Mouse (Mus musculus) kidney, adult 2 months (tissue): ENCODE measurements around the gene Arl8a. TPM values are rescaled to one million over a fixed set of nuclear protein-coding genes. Genes with fewer than 3 reads are reported as not detected.

Experiments used
- DNase-seq: peaks from one replicate; pipeline ENCODE4 v3.0.0; 2021
- H3K27ac ChIP-seq: fragments of 200-500 bp; 2 replicates; pipeline ENCODE4 v1.5.1; 2012; ENCODE audit warnings: low read depth, low read length, control low read depth, inconsistent platforms; ENCODE audit not compliant: insufficient read depth
- H3K27me3 ChIP-seq: fragments of 200-500 bp; replicated peaks from 2 replicates; pipeline ENCODE4 v1.6.1; 2012; ENCODE audit warnings: mild to moderate bottlenecking, moderate library complexity, low read length, inconsistent platforms; ENCODE audit not compliant: control insufficient read depth, insufficient read depth
- H3K36me3 ChIP-seq: fragments of 200-500 bp; 2 replicates; pipeline ENCODE4 v1.6.1; 2012; ENCODE audit warnings: mild to moderate bottlenecking, moderate library complexity, low read length, inconsistent platforms; ENCODE audit not compliant: control insufficient read depth, insufficient read depth
- H3K4me1 ChIP-seq: fragments of 200-500 bp; 2 replicates; pipeline ENCODE4 v1.6.1; 2011; ENCODE audit warnings: low read length; ENCODE audit not compliant: control insufficient read depth, insufficient read depth
- H3K4me3 ChIP-seq: fragments of 200-500 bp; 2 replicates; pipeline ENCODE4 v1.5.1; 2011; ENCODE audit warnings: mild to moderate bottlenecking, low read depth, low read length, control low read depth; ENCODE audit not compliant: insufficient read depth
- CTCF ChIP-seq: fragments of 200-500 bp; conservative IDR thresholded peaks from 2 replicates; pipeline ENCODE4 v1.5.1; 2011; ENCODE audit warnings: low read depth, mild to moderate bottlenecking, control low read depth, low read length, moderate library complexity, mixed read lengths; ENCODE audit not compliant: insufficient read depth, insufficient read length
- POLR2A ChIP-seq: fragments of 200-500 bp; IDR thresholded peaks from one replicate; pipeline ENCODE4 v1.6.1; 2011; ENCODE audit warnings: low read depth, low read length, control low read depth
- WGBS: fragments of 180-500 bp; shearing (Covaris S2); methylation state at CpG from one replicate; pipeline ENCODE4 v1.1.7; 2018; 5-methylcytosine and 5-hydroxymethylcytosine counted together
- polyA plus RNA-seq: library from polyadenylated mRNA; depleted of rRNA; stranded (reverse); fragments of >200 nt; gene quantifications from 2 replicates; pipeline ENCODE4 v1.2.3, GENCODE M21; 2012; rRNA removed

Arl8a gene
- 95.2 and 107 TPM in 2 replicates for polyA plus RNA-seq

DNA sequence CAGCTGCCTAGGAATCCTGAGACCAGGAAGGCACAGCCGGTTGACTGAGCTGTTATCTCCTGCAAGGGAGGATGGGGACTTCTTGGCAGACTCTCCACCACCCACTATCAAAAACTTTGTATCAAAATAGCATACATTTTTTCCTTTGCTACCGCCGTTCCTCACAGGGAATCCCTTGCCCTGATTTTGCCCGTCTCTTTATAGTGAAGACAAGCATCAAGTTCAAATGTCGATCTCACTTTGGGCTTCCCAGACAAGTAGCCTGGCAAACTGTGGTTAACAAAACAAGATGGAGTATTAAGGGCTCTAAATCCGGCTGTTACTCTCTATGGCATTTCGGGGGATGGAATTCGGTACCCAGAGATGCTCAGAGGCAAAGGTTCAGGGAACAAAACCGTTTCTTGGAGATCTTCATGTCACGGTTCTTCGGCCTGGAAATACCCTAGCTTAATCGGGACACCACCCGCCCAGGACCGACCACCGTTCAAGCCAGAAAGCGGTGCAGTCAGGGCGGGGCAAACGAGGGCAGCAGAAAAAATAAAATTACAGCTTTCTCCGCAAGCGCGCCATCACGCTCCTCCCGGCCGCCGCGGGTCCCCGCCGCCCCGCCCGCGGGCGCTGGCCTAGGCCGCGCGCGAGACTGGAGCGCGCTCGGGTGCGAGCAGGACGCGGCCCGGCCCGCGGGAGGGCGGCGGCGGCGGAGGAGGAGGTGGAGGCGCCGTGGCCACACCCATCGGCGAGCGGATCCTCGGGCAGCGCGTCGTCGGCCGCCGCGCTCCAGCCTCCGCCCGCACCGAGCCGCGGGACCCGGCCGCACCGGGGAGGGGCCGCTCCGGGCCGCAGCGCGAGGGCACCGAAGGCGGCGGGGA lies at the start of gene Arl8a:
Gene Arl8a, plus strand, starts transcription at position 748 of the 869 bp plus-strand sequence.
- DNase-seq: peak; percentile 92
- 4% methylated on average over 78 of the region's 78 CpGs for WGBS
- no peaks in the 10 kb centered on the region for H3K27me3 ChIP-seq
- peaks cover 13% of the 10 kb centered on the region for H3K4me1 ChIP-seq
- no peaks in the 10 kb centered on the region for H3K36me3 ChIP-seq
- no peak for TF ChIP-seq POLR2A
- TF ChIP-seq CTCF: no peak
- peak within 1 kb of the TSS; percentile 65 for H3K4me3 ChIP-seq
- peak within 1 kb of the TSS; percentile 79 for H3K27ac ChIP-seq

DNA sequence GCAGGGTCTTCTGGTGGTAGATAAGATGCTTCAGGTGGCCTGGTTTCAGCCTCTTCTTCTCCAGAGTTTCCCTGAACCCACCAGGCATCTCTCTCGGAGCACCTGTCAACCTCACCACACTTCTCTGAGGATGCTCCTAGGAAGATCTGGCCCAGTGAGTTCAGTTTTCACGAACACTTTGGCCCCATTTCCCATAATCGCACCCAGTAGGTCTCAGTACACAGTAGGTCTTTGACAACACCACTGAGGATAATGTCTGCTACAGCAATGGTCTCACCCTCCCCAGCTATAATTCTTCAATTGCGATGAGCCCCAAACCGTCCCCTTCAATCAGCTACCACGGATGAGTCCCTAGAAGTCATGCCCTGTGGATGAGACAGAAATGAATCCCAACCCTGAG lies 49.2 kb upstream of the Arl8a start:
- DNase-seq: no peak
- H3K4me1 ChIP-seq: no peaks in the 10 kb centered on the region
- 95% methylated on average over 6 of the region's 6 CpGs for WGBS
- no peak overlapping the region for H3K27ac ChIP-seq
- TF ChIP-seq CTCF: no peak
- no peak for TF ChIP-seq POLR2A
- no peaks in the 10 kb centered on the region for H3K36me3 ChIP-seq
- H3K4me3 ChIP-seq: no peak overlapping the region
- H3K27me3 ChIP-seq: no peaks in the 10 kb centered on the region

DNA sequence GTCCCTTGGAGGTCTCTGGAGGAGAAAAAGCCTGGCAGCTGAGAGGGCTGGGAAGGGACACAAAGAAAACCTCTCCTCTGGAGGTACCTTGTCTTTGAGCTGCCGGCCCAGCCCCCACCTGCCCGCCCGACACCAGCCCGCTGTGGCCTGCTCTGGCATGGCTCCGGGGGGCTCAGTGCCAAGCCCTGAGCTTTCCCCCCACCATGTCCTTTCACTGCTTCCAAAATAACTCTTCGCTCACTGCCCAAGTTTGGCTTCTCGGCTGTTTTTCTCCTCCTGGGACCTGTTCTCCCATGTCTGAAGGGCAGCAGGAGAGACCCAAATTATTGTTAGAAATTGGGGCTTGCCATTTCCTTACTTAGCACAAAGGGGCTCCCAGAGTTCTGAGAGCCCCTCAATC lies 48.2 kb upstream of the Arl8a start:
- H3K4me1 ChIP-seq: no peaks in the 10 kb centered on the region
- 82% methylated on average over 7 of the region's 7 CpGs for WGBS
- no peaks in the 10 kb centered on the region for H3K36me3 ChIP-seq
- no peaks in the 10 kb centered on the region for H3K27me3 ChIP-seq
- H3K27ac ChIP-seq: no peak overlapping the region
- DNase-seq: no peak
- TF ChIP-seq POLR2A (no peak), CTCF (no peak)
- H3K4me3 ChIP-seq: no peak overlapping the region

DNA sequence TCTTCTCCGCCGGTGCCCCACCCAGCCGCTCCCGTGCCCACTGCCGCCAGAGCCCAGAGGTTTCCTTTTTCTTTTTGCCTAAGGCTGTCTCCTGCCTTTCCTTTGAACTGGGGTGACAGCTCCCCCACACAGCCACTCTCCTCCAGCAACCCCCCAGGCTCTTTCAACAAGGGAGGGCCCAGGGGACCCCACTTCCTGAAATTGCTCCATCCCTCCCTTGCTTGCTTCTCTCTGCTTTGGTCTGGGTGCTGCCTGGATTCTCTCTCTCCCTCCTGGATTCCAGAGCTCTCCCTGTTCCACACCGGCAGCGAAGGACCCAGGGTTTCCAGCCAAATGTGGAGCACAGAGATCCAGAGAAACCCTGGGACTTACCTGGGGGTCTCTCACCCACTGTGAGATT lies 46.2 kb upstream of the Arl8a start:
- Histone ChIP-seq H3K36me3 (no peaks in the 10 kb centered on the region), H3K4me3 (no peak overlapping the region), H3K4me1 (no peaks in the 10 kb centered on the region), H3K27me3 (peaks cover 3% of the 10 kb centered on the region; the same call in 1 of the 2 replicates), H3K27ac (no peak overlapping the region)
- 44% methylated on average over 7 of the region's 7 CpGs for whole genome bisulfite sequencing
- DNase-seq: no peak
- TF ChIP-seq POLR2A (no peak), CTCF (no peak)

DNA sequence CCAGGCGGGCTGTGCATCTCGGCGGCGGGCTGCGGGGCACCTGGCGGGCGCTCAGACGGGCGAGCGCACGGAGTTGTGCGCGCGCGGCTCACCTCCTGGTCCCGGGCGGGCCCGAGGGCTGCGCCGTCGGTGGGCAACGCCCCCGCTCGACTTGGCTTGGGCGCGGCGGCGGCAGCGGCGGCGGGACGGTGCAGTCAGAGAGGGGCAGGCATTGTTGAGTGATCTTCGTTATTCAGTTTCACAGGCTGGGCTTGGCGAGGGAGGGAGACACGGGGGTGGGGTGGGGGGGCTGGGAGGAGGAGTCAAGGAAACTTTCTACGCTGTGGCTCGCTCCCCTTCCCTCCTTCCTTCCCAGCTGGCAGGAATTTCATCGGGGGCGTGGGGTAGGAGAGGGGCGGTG lies 41.5 kb upstream of the Arl8a start, which contains the start of gene Lgr6:
Gene Lgr6, minus strand, starts transcription at position 153 of the 400 bp plus-strand sequence.
- Histone ChIP-seq H3K27ac (no peak within 1 kb of the TSS), H3K4me3 (peak within 1 kb of the TSS; percentile 4; the same call in 1 of the 2 replicates), H3K4me1 (no peaks in the 10 kb centered on the region), H3K27me3 (peaks cover 3% of the 10 kb centered on the region; the same call in 1 of the 2 replicates), H3K36me3 (no peaks in the 10 kb centered on the region)
- under 1% methylated on average over 40 of the region's 40 CpGs for WGBS
- no peak for TF ChIP-seq CTCF
- no peak for TF ChIP-seq POLR2A
- DNase-seq: no peak

DNA sequence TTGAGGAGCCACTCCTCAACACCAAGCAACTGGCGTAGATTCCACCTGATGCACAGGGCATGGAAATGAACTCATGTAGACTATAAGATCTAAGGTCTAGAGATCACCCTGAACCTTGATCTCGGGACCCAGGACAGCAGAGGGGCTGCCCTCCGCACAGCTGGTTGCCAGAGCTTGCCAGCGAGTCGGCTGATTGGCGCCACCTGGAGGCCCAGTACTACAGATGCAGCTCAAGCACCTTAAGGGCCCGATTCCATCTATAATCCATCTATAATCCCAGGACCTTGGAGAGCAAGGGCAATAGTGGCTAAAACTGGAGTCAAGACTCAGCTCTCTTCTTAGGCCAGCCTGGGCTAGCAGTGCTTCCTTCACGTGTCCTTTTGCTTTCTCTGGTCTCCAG lies 40.7 kb upstream of the Arl8a start:
- Histone ChIP-seq H3K27ac (no peak overlapping the region), H3K36me3 (no peaks in the 10 kb centered on the region), H3K4me3 (no peak overlapping the region), H3K4me1 (no peaks in the 10 kb centered on the region), H3K27me3 (peaks cover 3% of the 10 kb centered on the region; the same call in 1 of the 2 replicates)
- TF ChIP-seq CTCF (peak; percentile 77), POLR2A (no peak)
- WGBS: 3% methylated on average over 8 of the region's 8 CpGs
- peak; percentile 58 for DNase-seq

DNA sequence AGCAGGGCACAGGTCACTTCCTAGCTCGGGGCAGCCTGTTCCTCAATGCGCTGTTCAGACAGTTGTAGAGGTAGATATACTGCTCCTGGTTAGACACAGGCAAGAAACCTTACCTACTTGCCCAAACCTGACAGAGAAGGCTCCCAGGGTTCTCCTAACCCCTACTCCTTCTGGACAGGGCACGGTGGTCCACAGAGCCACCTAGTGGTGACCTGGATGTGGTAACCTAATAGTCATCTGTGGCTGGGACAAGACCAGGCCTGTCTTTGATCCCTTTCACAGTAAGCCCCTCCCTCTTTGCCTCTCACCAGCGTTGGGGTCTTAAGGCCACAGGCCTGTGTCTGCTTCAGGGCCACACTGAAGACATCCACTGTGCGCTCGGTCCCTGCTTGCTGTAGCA lies 38.0 kb upstream of the Arl8a start:
- no peak for TF ChIP-seq POLR2A
- peak; percentile 58 for TF ChIP-seq CTCF
- Histone ChIP-seq H3K4me1 (no peaks in the 10 kb centered on the region), H3K27ac (no peak overlapping the region), H3K4me3 (no peak overlapping the region), H3K36me3 (no peaks in the 10 kb centered on the region), H3K27me3 (peaks cover 3% of the 10 kb centered on the region; the same call in 1 of the 2 replicates)
- WGBS: 52% methylated on average over 6 of the region's 6 CpGs
- peak; percentile 23 for DNase-seq
